Mouse (Mus musculus) cerebral cortex, adult 2 months (tissue): Measurements from ENCODE around the gene Cadps.

Experiments used
- WGBS: fragments of 180-500 bp; shearing (Covaris S2); methylation state at CpG from one replicate; pipeline ENCODE4 v1.1.7; 2018; 5-methylcytosine and 5-hydroxymethylcytosine counted together

Gene Cadps

DNA sequence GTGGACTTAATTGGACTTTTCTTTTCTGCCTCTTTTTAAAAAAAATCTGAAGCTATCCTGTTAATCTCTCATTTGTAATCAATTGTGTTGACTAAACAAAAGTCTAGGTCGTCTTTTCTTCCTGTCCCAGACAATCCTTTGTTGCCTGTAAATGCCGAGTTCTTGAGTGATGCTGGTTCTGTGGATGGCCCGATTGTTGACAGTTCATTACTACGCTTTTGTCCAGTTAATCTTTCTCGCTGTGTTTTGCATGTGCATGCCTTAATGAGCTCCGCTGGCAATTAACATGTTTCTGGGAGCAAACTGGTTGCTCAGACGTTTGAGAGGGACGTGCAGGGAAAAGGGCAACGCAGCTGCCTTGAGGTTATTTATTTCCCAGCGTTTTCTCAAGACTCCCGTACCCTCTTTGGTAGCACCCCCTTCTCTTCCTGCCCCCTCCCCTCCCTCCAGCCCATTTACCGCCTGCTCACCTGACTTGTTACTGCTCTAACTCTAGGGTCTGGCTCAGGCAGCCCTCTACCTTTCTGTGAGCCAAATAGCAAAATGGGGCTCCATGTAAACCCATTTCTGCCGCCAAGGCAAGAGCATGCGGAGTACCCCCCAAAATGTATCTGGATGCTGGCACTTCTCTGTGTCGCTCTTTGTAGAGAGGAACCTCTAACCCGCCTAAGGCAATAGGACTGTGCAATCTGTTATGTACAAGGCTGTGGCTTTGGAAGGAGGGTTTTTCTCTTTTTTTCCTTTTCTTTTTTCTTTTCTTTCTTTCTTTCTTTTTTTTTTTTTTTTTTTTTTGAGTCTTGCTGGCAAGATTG is 484.7 kb downstream of the Cadps start:
- WGBS, result 23% methylated on average over 16 of the region's 16 CpGs

DNA sequence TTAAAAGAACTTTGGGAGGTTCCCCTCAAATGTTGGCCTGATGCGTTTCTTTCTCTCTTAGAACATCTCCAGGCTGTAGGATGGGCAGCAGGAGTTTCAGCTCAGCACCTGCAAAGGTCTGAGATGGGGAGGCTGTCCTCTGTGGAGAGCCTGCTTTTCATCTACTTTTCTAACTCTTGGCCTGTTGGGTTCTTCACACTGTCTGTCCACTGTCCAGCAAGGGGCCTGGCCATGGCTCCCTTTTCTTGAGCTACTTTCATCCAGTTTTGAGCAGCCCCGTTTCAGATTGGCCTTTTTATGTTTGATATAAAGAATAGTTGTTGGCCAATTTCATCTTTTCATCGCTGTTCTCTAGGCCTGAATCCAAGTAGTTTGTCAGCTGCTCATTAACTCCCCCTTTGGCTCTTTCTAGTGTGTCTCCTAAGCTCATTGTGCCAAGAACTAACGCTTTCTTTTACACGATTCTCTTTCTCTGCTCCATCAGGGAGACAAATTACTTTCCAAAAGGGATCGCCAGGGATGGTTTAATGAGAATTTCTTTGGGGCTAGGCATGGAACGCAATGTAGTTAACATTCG is 485.4 kb downstream of the Cadps start:
- WGBS, result 21% methylated on average over 8 of the region's 8 CpGs

DNA sequence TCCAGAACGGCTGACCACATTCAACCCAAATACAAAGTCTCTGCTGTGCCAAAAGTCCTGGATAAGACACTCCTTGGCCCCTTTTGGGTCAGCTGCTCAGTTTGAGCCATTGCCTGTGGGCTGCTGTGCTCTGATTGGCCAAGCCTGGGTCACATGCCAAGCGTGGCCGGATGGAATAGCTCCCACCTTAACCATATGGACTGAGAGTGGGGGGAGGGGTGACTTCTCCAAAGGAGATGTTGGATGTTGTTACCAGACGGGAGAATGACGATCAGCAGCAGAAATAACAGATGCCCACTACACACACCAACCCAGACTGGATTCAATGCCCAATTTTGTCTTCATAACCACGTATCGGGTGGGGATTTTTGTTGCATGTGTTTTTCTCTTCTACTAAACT is 488.0 kb downstream of the Cadps start:
- 57% methylated on average over 7 of the region's 7 CpGs for WGBS

DNA sequence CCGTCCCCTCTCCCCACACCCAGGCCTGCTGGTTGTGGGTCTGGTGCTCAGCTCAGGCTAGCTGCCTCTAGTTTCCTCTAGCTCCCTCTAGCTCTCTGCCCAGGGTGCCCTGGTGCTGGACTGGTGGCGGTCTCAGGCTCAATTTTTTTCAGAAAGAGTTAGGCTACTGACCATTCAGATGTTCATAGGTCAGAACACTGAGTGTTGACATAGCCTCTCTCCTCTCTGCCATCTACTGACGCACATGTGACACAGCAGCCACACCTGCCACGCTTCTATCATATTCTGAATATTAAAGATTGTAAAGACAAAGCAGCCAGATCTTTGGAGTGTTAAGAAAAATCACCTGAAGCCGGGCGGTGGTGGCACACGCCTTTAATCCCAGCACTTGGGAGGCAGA is 489.3 kb downstream of the Cadps start:
- 85% methylated on average over 7 of the region's 7 CpGs for WGBS
